Mouse (Mus musculus) heart, postnatal 14 days (tissue): ENCODE measurements at regions not wholly inside any gene's neighbourhood (a gene's known extent, or its start where the extent isn't known, plus 50 kb on each side); places are given as distances from the start of the nearest gene placed in this dataset.
A peak's percentile ranks its signal among the peaks of the same experiment; 100 is the strongest.

Experiments
- DNase-seq, 2 experiments: peaks; one replicate each; pipeline ENCODE4 v3.0.0; 2021 to 2022
- intact Hi-C: fragments of 180-260 bp; cut with DNase I; formaldehyde crosslinking; loops from one replicate; pipeline ENCODE4 v1.15.1; 2025

DNA sequence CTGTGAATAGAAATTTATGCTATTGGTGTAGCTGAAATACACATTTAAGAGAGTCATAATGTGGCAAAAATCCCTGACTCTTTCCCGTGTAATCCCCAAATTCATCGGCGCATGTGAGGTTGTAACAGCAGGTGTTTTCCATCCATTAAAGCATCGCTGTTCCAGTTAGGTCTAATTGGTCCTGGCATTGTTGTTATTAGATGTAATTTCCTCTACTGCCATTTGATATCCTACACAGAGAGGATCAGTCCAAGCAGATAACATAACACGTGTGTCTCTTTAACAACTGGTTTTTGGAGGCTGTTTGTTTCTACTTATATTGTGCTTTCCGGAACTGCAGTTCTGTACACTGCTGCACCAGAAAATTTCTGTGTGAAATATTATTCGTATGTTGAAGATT is 101.8 kb downstream of the Vgll3 start:
- no peak for DNase-seq
- intact Hi-C loops, result no loop called here

DNA sequence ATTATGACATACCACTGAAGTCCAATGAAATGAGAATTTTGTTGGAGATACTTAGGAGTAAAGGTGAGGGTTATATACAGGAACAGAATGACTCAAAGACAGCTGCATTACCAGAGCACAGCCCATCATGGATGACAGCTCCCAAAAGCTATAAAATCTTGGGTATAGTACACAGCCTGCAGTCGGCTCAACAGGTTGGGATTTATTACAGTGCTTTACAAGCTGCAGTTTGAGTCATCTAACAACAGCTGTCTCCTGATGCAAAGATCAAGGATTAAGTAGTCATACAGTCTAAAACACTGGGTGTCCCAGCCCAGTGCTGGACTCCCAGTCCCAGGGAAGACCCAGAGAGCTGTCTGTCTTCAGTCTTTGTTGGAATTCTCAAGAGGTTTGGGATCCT is 110.9 kb downstream of the Vgll3 start:
- DNase-seq, result no peak
- intact Hi-C loops, result no loop called here

DNA sequence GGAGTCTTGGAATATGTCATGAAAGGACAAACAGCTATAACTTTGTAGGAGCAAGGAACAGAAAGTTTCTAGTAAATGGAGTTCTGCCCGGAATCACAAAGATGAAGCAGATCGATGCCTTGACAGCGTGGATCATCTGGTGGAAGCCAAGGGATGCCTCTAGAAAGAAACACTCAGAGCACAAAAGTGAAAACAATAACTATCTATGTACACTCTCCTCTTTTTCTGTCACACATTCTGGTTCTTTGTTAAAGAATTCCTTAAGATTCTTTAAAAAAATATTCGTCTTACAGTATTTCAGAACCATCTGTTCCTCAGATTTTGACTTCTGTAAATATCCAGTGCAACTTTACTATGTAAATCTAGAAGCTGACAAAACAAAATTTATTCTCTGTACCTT is 148.8 kb downstream of the Vgll3 start:
- intact Hi-C loops, result no loop called here
- DNase-seq, result no peak

DNA sequence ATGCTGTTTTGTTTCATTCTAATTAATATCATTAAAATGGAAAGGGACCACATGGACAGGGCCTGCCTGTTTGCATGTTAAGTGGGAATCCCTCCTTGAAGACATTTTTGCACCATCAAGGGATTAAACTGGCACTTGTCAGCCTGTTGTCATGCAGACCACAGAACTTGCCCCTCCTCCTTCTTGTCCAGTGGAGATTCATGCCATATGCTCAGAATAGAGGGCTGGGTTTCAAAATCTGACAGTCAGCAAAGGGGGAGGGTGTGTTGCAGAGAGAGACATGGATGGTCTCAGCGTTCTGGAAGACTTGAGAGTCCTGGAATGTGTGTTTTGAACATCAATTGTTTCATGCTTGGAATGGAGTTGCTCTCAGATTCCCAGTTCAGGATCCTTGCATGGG is 149.2 kb downstream of the Vgll3 start:
- intact Hi-C loops, result no loop called here
- DNase-seq, result no peak

DNA sequence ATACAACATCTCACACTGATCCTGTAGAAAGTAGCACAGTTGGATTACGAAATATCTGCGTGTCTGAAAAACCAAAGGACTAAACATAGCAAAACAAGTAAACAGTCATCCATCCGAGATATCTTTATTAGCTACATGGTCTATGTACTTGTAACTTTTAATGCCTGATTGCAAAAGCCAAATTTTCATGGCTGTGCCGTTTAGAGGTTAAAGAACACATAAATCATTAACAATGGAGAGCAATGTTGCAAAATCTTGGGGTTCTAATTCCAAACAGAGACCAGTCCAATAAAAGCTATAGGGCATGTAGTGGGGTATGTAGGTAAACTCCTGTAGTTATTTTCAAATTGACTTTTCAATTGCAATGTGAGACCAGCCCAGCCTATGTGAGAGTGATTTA is 162.0 kb downstream of the Vgll3 start:
- intact Hi-C loops, result no loop called here
- DNase-seq, result no peak

DNA sequence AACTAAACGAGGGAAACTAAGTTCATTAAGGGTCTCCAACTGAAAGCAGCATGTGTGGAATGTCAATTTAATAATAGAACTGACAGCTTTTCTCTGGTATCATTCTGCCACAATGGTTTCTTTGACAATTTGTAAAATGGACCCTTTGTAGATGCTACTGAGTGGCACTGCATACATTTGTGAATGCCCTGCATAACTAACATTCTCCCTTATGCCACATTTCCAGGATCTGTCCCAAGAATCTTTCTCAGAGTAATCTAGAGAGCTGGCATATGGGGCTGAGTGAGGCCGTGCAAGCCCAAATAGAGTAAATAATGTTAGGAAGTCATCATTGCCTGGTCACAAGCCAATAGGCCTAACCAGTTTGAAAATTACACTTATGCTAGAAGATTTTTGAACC is 172.1 kb downstream of the Vgll3 start:
- intact Hi-C loops, result no loop called here
- DNase-seq, result no peak

DNA sequence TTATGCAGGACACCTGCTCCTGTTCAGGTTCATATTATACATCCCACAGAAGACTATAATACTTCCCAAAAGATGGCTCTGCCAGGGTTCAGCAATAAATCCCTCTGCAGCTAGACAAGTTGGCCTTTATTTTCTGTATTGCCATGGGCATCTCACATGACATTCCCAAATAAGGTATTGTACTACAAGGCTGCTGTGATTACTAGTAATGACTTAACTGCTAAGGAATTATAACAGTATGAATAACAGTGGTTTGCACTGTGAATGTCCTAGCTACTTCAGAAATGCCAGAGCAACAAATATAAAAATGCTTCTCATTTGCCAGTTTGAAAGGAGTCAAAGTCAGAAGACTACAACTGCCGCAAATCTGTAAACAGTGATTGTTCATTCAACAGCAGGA is 184.3 kb downstream of the Vgll3 start:
- DNase-seq, result no peak
- intact Hi-C loops, result no loop called here

DNA sequence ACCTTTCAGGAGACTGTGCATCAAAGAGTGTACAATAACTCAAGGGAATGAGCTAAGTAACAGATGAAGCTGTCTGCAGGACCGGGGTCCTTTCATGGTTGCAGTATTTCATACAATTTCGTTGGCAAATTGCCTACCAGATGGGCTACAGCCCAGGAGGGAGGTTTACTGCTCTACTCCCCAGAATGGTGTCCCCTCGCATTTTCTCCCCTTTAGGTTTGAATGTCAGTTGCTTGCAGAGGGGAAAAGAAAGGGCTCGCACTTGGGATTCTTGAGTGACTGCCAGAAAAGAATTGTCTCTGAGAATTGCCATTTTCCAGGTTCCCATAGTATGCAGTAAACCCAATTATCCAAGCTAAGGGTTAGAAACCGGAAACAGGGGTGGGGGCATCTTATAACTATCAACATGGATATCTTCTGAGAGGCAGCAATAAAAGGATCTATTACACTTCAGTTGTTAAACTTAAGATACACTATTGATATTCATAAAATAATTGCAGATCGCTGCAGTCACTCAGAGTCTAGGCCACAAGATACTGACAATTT is 185.7 kb downstream of the Vgll3 start:
- intact Hi-C loops, result no loop called here
- no peak for DNase-seq

DNA sequence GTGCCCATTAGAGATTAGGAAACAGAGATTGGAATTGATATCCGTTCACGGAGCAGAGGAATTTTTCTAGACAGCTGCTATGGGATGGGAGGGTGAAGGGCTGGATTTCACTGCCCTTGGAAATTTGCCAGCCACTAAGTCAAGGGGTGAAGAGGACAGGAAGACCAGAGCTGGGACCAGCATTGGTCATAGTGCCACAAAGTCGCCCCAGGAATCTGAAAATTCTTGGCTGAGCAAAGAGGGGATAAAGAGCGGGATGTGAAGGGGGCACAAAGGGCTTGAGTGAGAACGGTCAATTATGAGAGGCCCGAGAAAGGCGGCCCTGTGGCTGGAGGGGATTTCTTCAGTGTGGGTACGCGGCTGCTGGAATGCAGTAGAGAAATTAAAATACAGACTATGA is 189.6 kb downstream of the Vgll3 start:
- intact Hi-C loops, result loop anchor here (5.0 kb wide), 2 partner anchors 217 to 287 kb away; no protein-coding TSS in a partner anchor
- no peak for DNase-seq

DNA sequence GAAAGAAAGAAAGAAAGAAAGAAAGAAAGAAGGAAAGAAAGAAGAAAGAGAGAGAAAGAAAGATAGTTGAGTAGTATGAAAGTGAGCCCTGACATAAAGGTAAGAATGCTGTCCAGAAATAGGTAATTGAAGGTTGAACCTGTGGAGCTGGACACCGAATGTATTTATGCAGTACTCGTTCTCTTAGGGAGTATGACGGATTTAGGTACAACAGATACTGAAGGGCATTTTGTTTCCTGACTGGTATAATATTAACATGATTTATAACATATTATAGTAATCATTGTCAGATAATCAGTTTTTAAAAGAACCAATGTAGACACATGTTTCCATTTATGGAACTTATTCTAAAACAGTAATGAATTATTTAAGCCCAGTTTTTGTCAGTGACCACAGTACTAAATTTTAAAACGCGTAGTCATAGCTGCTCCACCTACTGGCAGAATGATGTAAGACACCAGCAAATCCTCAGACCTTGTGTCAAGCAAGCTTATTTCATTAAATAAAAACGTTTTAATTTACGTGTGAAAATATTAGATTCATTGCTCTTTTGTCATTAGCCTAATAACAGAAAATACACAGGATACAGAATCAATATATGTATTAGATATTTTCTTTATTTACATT is 191.0 kb downstream of the Vgll3 start:
- peak; percentile 22 to 66 for DNase-seq
- intact Hi-C loops, result loop anchor here (5.0 kb wide), 2 partner anchors 219 to 289 kb away; no protein-coding TSS in a partner anchor

DNA sequence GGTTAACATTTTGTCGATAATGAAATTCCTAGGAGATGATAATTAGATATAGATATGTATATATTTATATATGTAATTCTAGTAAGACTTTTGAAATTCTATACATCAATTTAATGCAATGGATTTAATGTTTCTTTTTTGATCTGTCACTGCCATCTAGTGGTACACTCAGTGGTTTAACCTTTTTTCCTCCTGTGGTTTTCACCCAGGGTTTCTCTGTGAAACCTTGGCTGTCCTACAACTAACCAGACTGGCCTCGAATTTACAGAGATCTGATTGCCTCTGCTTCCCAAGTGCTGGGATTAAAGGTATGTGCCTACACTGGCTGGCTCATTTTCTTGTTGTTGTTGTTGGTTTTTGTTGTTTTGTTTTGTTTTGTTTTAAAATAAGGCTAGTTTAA is 198.6 kb downstream of the Vgll3 start:
- intact Hi-C loops, result no loop called here
- no peak for DNase-seq

DNA sequence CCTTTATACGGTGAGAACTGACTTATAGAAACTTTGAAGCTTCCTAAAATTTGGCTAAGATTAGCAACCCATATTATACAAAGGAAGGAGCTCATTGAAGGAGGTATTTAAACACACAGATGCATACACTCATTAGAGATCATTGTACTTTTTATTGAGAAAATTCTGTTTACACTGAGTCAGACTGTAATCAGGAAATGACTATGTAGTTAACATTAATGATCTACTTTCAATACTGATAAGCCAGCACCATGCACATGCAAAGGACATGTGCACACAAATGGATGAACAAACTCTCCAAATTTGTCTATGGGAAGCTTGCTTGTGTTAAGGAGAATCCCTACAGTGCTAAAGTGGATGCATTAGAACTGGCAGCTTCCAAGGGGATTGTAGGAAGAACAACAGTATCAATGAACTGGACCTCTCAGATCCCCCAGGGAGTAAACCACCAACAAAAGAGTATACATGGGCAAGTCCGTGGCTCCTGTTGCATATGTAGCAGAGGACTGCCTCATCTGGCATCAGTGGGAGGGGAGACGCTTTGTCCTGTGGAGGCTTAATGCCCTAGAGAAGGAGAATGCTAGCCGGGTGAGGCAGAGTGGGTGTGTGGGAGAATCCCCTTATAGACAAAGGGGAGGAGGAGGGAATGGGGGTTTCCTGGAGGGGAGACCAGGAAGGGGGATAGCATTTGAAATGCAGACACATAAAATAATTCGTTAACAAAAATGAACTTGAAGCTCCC is 200.0 kb downstream of the Vgll3 start:
- intact Hi-C loops, result no loop called here
- DNase-seq, result no peak

DNA sequence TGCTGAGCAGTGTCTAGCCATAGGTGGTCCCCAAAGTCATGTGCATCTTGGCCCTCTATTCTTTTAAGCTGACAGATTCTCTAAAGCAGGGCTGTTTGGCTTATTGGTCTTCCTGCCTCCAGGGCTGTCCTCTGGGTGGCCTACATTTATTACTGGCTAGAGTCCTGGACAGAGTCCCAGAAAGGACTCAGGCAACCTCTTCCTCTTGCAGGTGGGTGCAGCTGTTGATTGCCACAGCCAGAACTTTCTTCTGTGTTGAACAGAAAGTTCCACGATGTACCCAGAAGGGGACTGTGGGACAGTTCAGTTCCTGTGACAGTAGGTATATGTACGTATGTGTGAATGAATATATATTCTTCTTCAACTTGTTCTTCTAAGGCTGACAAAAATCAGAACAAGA is 202.0 kb downstream of the Vgll3 start:
- DNase-seq, result peak; percentile 37 to 52
- intact Hi-C loops, result no loop called here

DNA sequence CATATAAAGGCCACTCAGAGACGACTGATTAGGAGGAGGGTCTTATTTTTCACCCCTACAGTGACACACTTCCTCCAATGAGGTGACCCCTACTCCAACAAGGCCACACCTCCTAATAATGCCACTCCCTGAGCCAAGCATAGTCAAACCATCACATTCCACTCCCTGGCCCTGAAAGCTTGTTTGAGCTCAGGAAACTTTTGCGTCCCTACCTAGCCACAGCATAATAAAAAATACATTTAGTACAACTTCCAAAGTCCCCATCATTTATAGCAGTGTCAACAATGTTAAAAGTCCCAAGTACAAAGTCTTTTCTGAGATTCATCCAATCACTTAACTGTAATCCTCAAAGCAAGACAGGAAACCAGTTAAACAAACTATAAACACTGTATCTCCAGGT is 208.3 kb downstream of the Vgll3 start:
- DNase-seq, result no peak
- intact Hi-C loops, result no loop called here
